Mouse (Mus musculus): ENCODE measurements around the gene Ifnar1. TPM values are rescaled to one million over a fixed set of nuclear protein-coding genes. Genes with fewer than 3 reads are reported as not detected.

Ifnar1 gene
- polyA plus RNA-seq, 1 experiment from 2014 or later = 19.2 TPM

- 67% methylated on average over 3 of the region's 3 CpGs for WGBS
- Histone ChIP-seq H3K36me3 (ENCODE audit: control insufficient read depth, insufficient read depth, low read length) (no peaks in the 10 kb centered on the region), H3K4me2 (replicated peaks; ENCODE audit: low read depth) (no peak overlapping the region), H3K9me3 (ENCODE audit: control insufficient read depth, low read length) (no peaks in the 10 kb centered on the region), H3K27me3 (ENCODE audit: control insufficient read depth, insufficient read depth, low read length) (no peaks in the 10 kb centered on the region), H3K4me1 (replicated peaks; ENCODE audit: control insufficient read depth, insufficient read depth) (no peaks in the 10 kb centered on the region), H3K9ac (ENCODE audit: low read length) (no peak overlapping the region), H3K27ac (replicated peaks) (no peak overlapping the region), H3K4me3 (ENCODE audit: low read depth, low read length) (no peak overlapping the region)
- ATAC-seq (ENCODE audit: low FRiP score, low TSS enrichment) (no peak), DNase-seq (ENCODE audit: low spot score) (no peak)
- TF ChIP-seq EP300 (optimal IDR thresholded peaks at IDR 0.05) (no peak), CTCF (IDR thresholded peaks at IDR 0.05; ENCODE audit: low read depth) (no peak)
These were observed 14.6 kb upstream of the Ifnar1 start for GRCm38 (mm10) chr16:91470470-91470869.

GRCm38 (mm10) chr16:91471481-91471880, 13.6 kb upstream of the Ifnar1 start:
- H3K4me1 ChIP-seq (replicated peaks; ENCODE audit: control insufficient read depth, insufficient read depth) = no peaks in the 10 kb centered on the region
- no peak overlapping the region for H3K4me3 ChIP-seq (ENCODE audit: low read depth, low read length)
- H3K36me3 ChIP-seq (ENCODE audit: control insufficient read depth, insufficient read depth, low read length) = no peaks in the 10 kb centered on the region
- no peak for TF ChIP-seq CTCF (IDR thresholded peaks at IDR 0.05; ENCODE audit: low read depth)
- no peak for TF ChIP-seq EP300 (optimal IDR thresholded peaks at IDR 0.05)
- no peak overlapping the region for H3K9ac ChIP-seq (ENCODE audit: low read length)
- no peak overlapping the region for H3K4me2 ChIP-seq (replicated peaks; ENCODE audit: low read depth)
- H3K27me3 ChIP-seq (ENCODE audit: control insufficient read depth, insufficient read depth, low read length) = no peaks in the 10 kb centered on the region
- H3K27ac ChIP-seq (replicated peaks) = no peak overlapping the region
- DNase-seq (ENCODE audit: low spot score) (no peak), ATAC-seq (ENCODE audit: low FRiP score, low TSS enrichment) (no peak)
- H3K9me3 ChIP-seq (ENCODE audit: control insufficient read depth, low read length) = no peaks in the 10 kb centered on the region
- 76% methylated on average over 6 of the region's 6 CpGs for WGBS

GRCm38 (mm10) chr16:91475753-91476152, 9.3 kb upstream of the Ifnar1 start:
- no peaks in the 10 kb centered on the region for H3K9me3 ChIP-seq (ENCODE audit: control insufficient read depth, low read length)
- 0 out of 2 replicates have a peak, but pooled peaks have one; percentile 28 for ATAC-seq (ENCODE audit: low FRiP score, low TSS enrichment)

GRCm38 (mm10) chr16:91478067-91478466, 7.0 kb upstream of the Ifnar1 start:
- H3K9me3 ChIP-seq (ENCODE audit: control insufficient read depth, low read length) = no peaks in the 10 kb centered on the region
- H3K36me3 ChIP-seq (ENCODE audit: control insufficient read depth, insufficient read depth, low read length) = no peaks in the 10 kb centered on the region
- no peak for DNase-seq (ENCODE audit: low spot score)
- no peak overlapping the region for H3K4me2 ChIP-seq (replicated peaks; ENCODE audit: low read depth)
- WGBS = 44% methylated on average over 1 of the region's 1 CpGs
- TF ChIP-seq CTCF (IDR thresholded peaks at IDR 0.05; ENCODE audit: low read depth) = no peak
- H3K4me1 ChIP-seq (replicated peaks; ENCODE audit: control insufficient read depth, insufficient read depth) = no peaks in the 10 kb centered on the region
- no peak overlapping the region for H3K9ac ChIP-seq (ENCODE audit: low read length)
- ATAC-seq (ENCODE audit: low FRiP score, low TSS enrichment) = peak; percentile 61
- H3K4me3 ChIP-seq (ENCODE audit: low read depth, low read length) = no peak overlapping the region
- no peaks in the 10 kb centered on the region for H3K27me3 ChIP-seq (ENCODE audit: control insufficient read depth, insufficient read depth, low read length)
- no peak overlapping the region for H3K27ac ChIP-seq (replicated peaks)

More at GRCm38 (mm10) chr16:91475753-91476152, 9.3 kb upstream of the Ifnar1 start:
- no peak overlapping the region for H3K9ac ChIP-seq (ENCODE audit: low read length)
- no peak for DNase-seq (ENCODE audit: low spot score)
- H3K4me3 ChIP-seq (ENCODE audit: low read depth, low read length) = no peak overlapping the region
- H3K27ac ChIP-seq (replicated peaks) = no peak overlapping the region
- no peak overlapping the region for H3K4me2 ChIP-seq (replicated peaks; ENCODE audit: low read depth)
- no peaks in the 10 kb centered on the region for H3K36me3 ChIP-seq (ENCODE audit: control insufficient read depth, insufficient read depth, low read length)
- 43% methylated on average over 7 of the region's 7 CpGs for WGBS
- no peaks in the 10 kb centered on the region for H3K27me3 ChIP-seq (ENCODE audit: control insufficient read depth, insufficient read depth, low read length)
- TF ChIP-seq CTCF (IDR thresholded peaks at IDR 0.05; ENCODE audit: low read depth) (no peak), EP300 (optimal IDR thresholded peaks at IDR 0.05) (no peak)
- no peaks in the 10 kb centered on the region for H3K4me1 ChIP-seq (replicated peaks; ENCODE audit: control insufficient read depth, insufficient read depth)

GRCm38 (mm10) chr16:91480517-91480916, 4.5 kb upstream of the Ifnar1 start:
- H3K4me1 ChIP-seq (replicated peaks; ENCODE audit: control insufficient read depth, insufficient read depth) = no peaks in the 10 kb centered on the region
- no peak for ATAC-seq (ENCODE audit: low FRiP score, low TSS enrichment)

GRCm38 (mm10) chr16:91484387-91484786, 651 bp upstream of the Ifnar1 start:
- DNase-seq (ENCODE audit: low spot score) (no peak), ATAC-seq (ENCODE audit: low FRiP score, low TSS enrichment) (no peak)
- H3K36me3 ChIP-seq (ENCODE audit: control insufficient read depth, insufficient read depth, low read length) = no peaks in the 10 kb centered on the region
- peak overlapping the region; percentile 94 for H3K27ac ChIP-seq (replicated peaks)
- no peaks in the 10 kb centered on the region for H3K27me3 ChIP-seq (ENCODE audit: control insufficient read depth, insufficient read depth, low read length)
- peak overlapping the region; percentile 66 for H3K9ac ChIP-seq (ENCODE audit: low read length)
- H3K9me3 ChIP-seq (ENCODE audit: control insufficient read depth, low read length) = no peaks in the 10 kb centered on the region
- H3K4me3 ChIP-seq (ENCODE audit: low read depth, low read length) = peak overlapping the region; percentile 80
- TF ChIP-seq CTCF (IDR thresholded peaks at IDR 0.05; ENCODE audit: low read depth) (no peak), EP300 (optimal IDR thresholded peaks at IDR 0.05) (no peak)
- H3K4me1 ChIP-seq (replicated peaks; ENCODE audit: control insufficient read depth, insufficient read depth) = peaks cover 3% of the 10 kb centered on the region; the same call in 1 of the 2 replicates
- peak overlapping the region; percentile 78 for H3K4me2 ChIP-seq (replicated peaks; ENCODE audit: low read depth)
- WGBS = 42% methylated on average over 17 of the region's 17 CpGs

More at GRCm38 (mm10) chr16:91480517-91480916, 4.5 kb upstream of the Ifnar1 start:
- no peaks in the 10 kb centered on the region for H3K36me3 ChIP-seq (ENCODE audit: control insufficient read depth, insufficient read depth, low read length)
- no peaks in the 10 kb centered on the region for H3K27me3 ChIP-seq (ENCODE audit: control insufficient read depth, insufficient read depth, low read length)
- TF ChIP-seq EP300 (optimal IDR thresholded peaks at IDR 0.05) (no peak), CTCF (IDR thresholded peaks at IDR 0.05; ENCODE audit: low read depth) (no peak)
- H3K4me2 ChIP-seq (replicated peaks; ENCODE audit: low read depth) = no peak overlapping the region
- no peaks in the 10 kb centered on the region for H3K9me3 ChIP-seq (ENCODE audit: control insufficient read depth, low read length)
- no peak for DNase-seq (ENCODE audit: low spot score)
- H3K4me3 ChIP-seq (ENCODE audit: low read depth, low read length) = no peak overlapping the region
- no peak overlapping the region for H3K27ac ChIP-seq (replicated peaks)
- no peak overlapping the region for H3K9ac ChIP-seq (ENCODE audit: low read length)
